ENCODE assay signal across 27 mouse cellular contexts in genomic region chr14:98858801-98859200, GRCm38 (mm10).
"Had no signal": no experiment of that assay in that cellular context is flagged by ENCODE, and none has a peak within 500 bp of the region (broad histone marks: within the 10 kb centered on the region; RNA-seq: fewer than 3 reads in every experiment).

No protein-coding gene starts in this region.

- H3K9me3 ChIP-seq: embryonic facial prominence, embryonic 12.5 days; embryonic facial prominence, embryonic 13.5 days; embryonic facial prominence, embryonic 15.5 days; forebrain, embryonic 10.5 days; forebrain, embryonic 12.5 days; forebrain, embryonic 13.5 days; forebrain, embryonic 15.5 days had no signal

- H3K27ac ChIP-seq: embryonic facial prominence, embryonic 12.5 days; embryonic facial prominence, embryonic 13.5 days; embryonic facial prominence, embryonic 15.5 days; forebrain, embryonic 10.5 days; forebrain, embryonic 12.5 days; forebrain, embryonic 13.5 days; forebrain, embryonic 15.5 days; gastrocnemius, adult 2 months; heart, adult 2 months had no signal

- H3K36me3 ChIP-seq: embryonic facial prominence, embryonic 12.5 days; embryonic facial prominence, embryonic 13.5 days; embryonic facial prominence, embryonic 15.5 days; forebrain, embryonic 10.5 days; forebrain, embryonic 12.5 days; forebrain, embryonic 15.5 days had no signal

- H3K4me2 ChIP-seq: embryonic facial prominence, embryonic 12.5 days; embryonic facial prominence, embryonic 13.5 days; embryonic facial prominence, embryonic 15.5 days; forebrain, embryonic 12.5 days; forebrain, embryonic 13.5 days; forebrain, embryonic 15.5 days had no signal

- H3K4me1 ChIP-seq: embryonic facial prominence, embryonic 12.5 days; embryonic facial prominence, embryonic 13.5 days; embryonic facial prominence, embryonic 15.5 days; forebrain, embryonic 12.5 days; forebrain, embryonic 13.5 days; forebrain, embryonic 15.5 days had no signal

- H3K27me3 ChIP-seq: embryonic facial prominence, embryonic 12.5 days; embryonic facial prominence, embryonic 13.5 days; embryonic facial prominence, embryonic 15.5 days had no signal

- H3K9ac ChIP-seq: embryonic facial prominence, embryonic 12.5 days; embryonic facial prominence, embryonic 13.5 days; embryonic facial prominence, embryonic 15.5 days; forebrain, embryonic 12.5 days; forebrain, embryonic 13.5 days; forebrain, embryonic 15.5 days; forebrain, postnatal 0 days had no signal

- H3K4me3 ChIP-seq: embryonic facial prominence, embryonic 12.5 days; embryonic facial prominence, embryonic 13.5 days; embryonic facial prominence, embryonic 15.5 days; erythroblast, embryonic 14.5 days; forebrain, embryonic 10.5 days; forebrain, embryonic 12.5 days; forebrain, embryonic 13.5 days; forebrain, embryonic 15.5 days; gastrocnemius, adult 2 months; heart, adult 2 months had no signal

- DNase-seq: cerebellum, adult 2 months; cerebellum, adult 8-10 months; cerebellum, adult 9-10 months; cerebellum, adult 9-11 months; cerebellum, postnatal 10 days; cerebellum, postnatal 14 days; cerebellum, postnatal 25 days; cerebellum, postnatal 36 days; embryo, embryonic 11 days; forebrain, postnatal 0 days; gastrocnemius, adult 2 months; gastrocnemius, postnatal 10 days; gastrocnemius, postnatal 14 days; gastrocnemius, postnatal 25 days; gastrocnemius, postnatal 36 days; heart, adult 18-20 months; heart, adult 2 months had no signal

- ATAC-seq: forebrain, embryonic 13.5 days; forebrain, embryonic 14.5 days; forebrain, embryonic 15.5 days; forebrain, embryonic 16.5 days; forebrain, postnatal 0 days had no signal
